Mouse (Mus musculus): Measurements from ENCODE around the gene Plxna4.

Plxna4 gene

DNA sequence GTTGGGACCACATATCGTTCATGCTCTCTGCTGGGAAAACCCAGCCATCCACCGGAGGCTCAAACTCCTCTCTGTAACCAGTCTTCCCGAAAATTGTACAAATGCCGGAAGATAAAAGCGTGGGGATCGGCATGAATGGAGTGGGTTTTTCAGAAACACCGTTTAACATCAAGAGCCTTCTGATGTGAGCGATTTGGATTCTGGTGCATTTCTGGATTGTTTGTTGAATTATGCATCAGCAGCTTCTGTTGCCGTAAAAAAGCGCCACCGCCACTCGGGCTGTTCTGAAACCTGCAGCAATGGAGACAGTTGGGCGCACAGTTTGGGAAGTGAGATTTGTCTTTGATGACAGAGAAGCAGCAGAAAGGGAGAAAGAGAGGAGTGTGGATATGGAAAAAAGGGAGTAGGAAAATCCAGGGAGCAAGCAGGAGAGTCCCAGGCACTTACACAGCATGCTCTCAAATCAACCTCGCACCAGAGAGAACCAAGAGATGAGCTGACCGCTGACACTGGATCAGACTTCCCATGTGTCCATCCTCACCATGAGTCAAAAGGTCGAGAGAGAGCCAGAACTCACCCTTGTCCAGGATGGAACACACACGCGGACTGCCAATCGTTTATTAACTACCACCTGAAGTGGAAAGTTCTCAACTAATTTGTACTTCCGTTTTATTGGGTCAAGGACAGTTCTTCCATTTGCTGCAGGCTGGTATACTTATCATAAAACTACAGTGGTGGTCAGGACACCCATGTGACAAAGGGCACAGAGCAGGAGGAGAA is 181.5 kb downstream of the Plxna4 start:
- no peak for DNase-seq (ENCODE audit: low spot score)

DNA sequence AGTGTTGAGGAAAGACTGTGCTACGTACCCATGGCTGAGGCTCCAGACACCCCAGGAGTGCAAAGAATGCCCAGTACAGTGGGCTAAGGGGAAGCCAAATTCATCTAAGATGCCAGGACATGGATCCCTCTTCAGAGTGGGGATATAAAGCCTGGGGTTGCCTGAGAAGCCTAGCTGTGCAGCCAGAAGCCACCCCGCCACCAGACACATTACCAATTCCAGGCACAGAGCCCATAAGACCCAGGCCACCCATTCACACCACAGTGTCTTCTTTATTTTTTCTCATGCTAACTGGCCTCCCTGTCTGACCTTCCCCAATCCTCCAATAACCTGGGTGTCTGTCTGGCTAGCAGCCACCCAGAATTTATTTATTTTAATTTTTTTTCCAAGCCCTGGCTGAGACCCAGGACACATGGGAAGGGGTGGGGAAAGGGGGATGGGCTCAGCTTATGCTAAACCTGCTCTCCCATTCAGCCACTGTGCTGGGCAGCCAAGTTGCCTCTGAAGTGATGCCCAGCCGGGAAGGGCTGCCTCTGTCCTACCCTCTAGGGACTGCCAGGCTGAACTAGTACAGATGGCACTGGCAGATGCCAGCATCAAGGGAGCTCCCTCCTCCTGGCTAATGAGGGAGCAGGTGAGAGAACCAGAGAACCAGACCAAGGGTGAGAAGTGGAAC is 185.3 kb downstream of the Plxna4 start:
- DNase-seq (ENCODE audit: low spot score): no peak

DNA sequence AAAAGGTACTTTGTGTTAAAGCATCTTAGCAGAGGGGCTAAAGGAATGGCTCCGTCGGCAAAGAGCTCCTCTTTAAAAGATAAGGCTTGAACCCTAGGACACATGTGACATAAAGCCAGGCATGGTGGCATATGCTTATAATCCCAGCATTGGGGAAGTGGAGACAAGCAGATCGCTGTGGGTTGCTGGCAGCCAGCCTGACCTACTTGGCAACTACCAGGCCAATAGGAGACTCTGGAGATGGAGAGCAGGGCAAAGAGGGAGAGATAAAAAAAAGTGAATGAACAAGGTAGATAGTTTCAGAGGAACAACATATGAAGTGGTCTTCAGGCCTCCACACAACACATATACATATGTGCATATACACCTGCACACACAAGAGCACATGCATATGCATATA is 189.7 kb downstream of the Plxna4 start:
- DNase-seq (ENCODE audit: low spot score): no peak

DNA sequence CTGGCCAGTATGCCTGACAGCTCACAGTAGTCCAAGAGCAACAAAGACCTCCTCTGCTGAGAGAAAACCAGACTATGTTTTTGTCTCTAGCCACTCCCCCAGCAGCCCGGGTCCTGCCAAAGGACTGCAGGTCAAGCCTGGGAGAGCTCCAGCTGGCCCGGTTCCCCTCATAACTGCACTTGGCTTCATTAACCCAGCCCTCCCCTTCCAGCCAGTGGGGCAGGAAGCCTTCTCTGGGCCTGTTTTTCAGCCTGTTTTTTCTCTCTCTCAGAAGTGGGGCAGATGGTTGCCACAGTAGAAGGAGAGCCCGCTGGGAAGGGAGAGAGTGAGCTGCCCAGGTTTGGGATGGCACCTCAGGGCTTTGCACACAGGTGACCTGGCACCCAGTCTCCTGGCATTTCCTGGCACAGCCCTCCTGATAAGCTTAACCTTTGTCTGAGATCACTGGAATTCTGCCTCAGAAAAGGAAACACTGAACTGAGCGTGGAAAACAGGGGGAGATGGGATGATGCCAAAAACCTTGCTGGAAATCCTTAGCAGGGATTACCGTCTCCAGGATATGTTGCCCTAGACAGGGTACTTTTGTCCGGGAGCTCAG is 190.8 kb downstream of the Plxna4 start:
- DNase-seq (ENCODE audit: low spot score): peak; percentile 86

DNA sequence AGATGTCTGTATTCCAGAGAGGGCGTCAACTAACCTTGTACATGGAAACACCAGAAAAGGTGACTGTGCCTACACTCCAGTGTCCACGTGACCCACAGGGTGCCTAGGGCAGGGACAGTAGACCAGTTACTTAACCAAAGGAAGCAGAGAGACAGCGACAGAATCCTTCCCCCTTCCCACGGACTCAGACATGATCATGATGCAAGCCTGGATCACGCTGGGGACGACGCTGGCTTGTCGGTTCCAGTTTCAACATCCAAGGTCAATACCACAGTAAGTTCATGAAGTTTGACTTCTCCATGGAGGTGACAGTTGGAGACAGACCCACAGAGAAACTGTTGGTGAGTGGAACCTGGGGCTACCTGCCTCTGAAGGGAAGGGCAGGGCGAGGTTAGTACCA is 192.6 kb downstream of the Plxna4 start:
- DNase-seq (ENCODE audit: low spot score): no peak

DNA sequence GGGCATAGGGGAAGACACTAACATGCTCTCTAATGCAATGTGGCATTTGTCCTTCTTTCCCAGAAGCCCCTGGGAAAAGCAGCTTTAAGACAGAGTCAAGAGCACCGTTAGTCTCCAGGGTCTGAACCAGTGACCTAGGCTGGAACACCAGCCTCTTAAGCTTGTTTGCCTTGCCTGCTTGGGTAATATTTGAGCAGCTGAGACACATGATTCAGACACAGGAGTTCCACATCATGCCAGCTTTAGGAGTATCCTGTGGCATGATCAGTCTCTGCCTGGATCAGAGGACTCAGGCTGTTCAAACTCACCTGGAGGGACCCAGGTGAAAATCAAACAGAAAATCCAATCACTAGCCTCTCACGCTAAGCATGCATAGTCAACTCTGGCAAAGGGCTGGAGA is 195.7 kb downstream of the Plxna4 start:
- DNase-seq (ENCODE audit: low spot score): no peak

DNA sequence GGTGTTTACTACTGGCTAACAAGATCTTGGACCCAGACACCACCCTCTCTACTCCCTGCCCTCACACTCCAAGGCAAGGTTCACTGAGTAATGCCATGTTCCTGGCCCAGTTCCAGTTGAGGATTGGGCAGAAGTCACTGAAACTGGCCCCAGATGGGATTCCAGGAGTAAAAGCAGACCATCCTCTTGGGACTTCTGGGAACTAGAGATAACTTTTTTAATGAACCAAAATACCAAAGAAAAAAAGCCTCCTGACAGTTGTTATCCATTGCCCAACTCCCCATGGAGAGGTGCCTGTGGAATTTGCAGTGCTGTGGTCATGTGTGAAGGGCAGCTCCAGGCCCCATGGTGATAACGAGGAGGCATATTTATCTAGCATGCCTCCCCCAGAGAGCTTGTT is 199.7 kb downstream of the Plxna4 start:
- peak; percentile 73 for DNase-seq (ENCODE audit: low spot score)

DNA sequence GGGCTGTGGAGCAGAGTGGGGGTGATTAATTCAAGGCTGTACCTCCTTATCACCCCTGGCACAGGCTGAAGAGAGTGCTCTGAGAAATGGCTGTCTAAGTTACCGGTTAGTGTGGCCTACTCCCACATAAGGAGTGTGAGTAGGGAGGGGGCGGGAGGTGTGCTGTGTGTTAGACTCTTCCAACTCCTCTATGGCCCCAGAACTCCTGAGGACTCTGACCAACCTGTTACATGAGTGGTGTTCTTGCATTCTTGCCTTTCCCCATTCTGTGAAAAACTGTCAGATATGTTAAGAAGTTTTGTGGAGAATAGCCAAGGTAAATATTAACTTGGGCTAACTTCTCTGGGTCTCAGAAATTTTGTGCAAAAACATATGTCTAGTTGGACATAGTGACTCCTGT is 201.1 kb downstream of the Plxna4 start:
- DNase-seq (ENCODE audit: low spot score): peak; percentile 39

DNA sequence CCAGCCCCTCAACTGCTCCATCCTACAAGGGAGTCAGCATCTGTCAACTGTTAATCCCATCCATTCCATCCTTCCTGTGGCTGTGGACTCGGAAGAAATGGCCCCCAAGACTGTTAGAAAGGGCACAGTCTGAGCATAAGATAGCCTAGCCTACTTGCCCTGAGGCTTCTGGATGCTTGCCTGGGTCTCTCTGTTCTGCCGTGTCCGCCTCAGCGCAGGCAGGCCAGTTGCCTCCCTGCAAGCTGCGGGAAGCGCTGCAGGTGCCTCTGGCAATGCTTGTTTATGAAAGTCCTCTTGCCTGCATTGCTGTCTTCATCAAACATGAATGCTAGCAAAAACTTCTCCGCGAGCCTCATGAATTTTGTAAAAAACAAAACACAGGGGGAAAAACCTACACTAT is 203.1 kb downstream of the Plxna4 start:
- DNase-seq (ENCODE audit: low spot score): no peak

DNA sequence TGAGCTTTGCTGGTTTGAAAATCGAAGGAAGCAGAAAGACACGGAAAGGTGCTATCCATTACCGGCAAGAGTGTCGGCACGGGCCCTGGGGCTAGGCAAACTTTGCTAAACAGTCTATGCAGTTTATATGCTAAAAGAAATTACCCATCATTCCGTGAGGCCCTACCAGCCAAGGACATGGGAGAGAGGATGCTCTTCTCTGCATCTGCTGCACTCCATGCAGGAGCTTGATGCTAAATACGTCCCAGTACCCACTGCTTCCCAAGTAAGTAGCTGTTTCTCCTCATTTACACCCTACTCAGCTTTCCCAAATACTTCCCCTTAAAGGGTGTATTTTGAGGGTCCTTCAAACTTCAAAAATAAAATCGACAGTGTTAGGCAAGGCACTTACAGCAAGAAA is 203.6 kb downstream of the Plxna4 start:
- DNase-seq (ENCODE audit: low spot score): no peak

DNA sequence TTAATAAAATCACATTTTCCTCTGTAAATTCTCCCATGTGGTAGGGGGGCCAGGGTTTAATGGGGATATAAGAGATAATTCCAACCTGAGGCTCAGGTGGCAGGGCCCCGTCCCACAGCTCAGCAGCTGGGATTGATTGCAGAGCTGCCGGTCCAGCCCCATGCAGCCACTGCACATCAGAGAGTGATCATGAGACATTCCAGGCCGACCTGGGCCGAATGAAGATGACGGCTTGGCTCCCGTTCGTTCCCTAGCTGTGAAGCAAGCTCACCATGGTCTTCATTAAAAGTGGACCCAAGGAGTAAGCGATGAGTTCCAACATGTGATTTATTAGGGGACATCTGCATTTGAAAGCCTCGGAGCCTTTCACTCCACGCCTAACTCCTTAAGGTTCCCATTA is 206.5 kb downstream of the Plxna4 start:
- DNase-seq (ENCODE audit: low spot score): no peak

DNA sequence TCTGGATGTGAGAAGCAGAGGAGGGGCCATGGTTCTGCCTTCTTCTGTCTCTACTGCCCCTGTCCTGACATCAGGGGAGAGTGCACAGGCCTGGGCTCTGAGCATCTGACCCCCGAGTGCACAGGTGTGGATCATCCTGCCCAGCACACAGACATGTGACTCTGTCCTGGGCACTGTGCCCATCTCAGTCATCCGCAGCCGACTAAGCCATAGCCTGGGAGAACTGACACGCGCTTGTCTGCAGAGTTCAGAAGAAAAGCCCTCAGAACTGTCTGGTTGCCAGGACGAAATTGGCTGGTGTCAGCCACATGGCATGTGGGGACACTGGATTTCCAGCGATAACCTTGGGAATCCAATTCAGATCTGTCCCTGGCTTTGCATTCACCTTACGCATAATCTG is 210.8 kb downstream of the Plxna4 start:
- peak; percentile 12 for DNase-seq (ENCODE audit: low spot score)

DNA sequence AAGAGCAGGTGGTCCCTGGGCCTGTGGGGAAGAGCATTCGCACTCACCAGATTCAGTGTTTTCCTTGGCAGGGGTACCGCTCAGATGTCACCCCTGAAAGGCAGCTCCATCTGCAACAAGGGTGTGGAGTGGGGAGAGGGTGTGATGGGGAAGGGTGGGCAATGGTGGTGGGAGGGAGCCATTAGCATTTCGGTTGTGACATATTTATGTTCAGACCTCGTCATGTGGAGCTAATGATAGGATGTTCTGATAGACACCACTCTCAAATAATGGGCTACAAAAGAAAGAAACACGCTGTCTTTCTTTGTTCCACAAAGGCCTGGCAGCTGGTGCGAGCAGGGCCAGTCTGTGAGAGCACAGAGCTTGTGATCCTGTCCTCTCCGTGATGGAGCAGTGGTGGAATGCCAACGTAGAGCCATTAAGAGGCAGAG is 214.0 kb downstream of the Plxna4 start:
- DNase-seq (ENCODE audit: low spot score): no peak

DNA sequence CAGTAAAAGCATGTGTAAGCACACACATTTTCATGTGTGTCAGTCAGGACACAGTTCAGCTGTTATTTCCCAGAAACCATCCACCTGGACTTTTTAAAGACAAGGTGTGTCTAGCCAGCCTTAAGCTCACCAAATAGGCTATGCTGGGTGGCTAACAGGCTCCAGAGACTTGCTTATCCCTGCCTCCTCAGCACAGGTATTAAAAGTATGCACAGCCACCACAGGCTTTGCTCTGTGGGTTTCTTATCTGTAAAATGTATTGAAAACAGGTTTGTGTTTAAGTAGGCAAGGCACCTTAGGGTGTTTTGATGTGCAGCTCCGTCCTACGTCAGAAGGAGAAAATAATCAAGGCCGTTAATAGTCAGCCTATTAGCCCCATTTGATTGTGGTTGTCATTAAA is 218.9 kb downstream of the Plxna4 start:
- DNase-seq (ENCODE audit: low spot score): no peak

DNA sequence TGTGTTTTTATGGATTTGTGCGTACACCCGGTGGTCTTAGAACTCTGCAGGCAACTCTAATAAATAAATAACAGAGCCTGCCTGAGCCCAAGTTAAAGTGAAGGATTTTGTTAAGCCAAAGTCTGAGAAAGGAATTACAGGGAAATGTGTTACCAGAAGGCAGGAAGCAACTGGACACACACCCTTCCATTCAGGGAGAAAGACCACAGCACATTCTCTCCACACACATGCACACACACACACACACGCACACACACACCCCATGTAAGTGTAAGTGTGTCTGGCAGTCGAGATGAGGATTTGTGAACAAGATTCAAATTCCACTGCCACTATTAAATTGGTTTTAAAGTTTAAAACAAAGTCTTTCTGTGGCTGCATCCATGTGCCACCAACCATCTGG is 219.6 kb downstream of the Plxna4 start:
- DNase-seq (ENCODE audit: low spot score): no peak

DNA sequence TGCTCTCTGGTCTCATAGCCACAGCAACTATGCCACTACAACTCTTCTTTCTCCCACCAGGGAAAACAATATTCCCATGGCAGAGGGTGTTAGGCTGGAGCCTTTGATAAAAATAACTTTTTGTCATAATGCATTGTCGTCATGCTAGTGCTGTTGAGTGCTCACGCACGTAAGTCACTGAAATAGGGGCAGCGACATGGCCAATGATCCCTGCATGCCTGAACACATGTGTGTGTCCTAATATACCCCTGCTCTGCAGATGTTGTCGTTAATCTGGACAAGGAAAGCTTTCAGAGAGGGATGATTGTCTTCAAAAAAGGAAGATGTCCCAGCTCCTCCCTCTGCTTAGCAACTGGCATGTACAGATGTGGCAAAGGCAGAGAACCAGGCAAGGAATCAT is 223.1 kb downstream of the Plxna4 start:
- DNase-seq (ENCODE audit: low spot score): no peak

DNA sequence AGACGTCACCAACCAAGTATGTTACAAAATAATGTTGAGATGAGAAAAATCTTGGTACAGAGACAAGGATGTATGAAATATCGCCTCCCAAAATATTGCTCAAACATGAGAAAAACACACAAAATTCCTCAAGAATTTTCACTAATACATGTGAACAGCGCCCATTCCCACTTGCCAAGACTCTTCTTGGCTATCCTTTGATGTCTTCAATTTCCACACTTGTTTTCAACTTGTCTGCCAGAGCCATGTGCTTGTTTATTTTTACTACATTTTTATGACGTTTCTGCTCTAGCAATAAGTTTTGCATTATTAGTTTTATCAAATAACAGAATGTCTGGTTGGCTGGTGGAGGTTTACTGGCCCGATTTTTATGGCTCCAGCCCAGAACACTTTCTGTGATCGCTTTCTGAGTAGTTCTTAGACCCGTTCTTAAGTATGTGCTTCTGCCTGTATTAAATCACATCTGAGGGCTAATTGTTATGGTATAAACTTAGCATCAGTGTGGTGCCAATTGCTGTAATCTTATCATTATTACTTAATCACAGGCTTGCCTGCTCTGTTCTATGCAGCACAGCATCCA is 224.4 kb downstream of the Plxna4 start:
- no peak for DNase-seq (ENCODE audit: low spot score)

DNA sequence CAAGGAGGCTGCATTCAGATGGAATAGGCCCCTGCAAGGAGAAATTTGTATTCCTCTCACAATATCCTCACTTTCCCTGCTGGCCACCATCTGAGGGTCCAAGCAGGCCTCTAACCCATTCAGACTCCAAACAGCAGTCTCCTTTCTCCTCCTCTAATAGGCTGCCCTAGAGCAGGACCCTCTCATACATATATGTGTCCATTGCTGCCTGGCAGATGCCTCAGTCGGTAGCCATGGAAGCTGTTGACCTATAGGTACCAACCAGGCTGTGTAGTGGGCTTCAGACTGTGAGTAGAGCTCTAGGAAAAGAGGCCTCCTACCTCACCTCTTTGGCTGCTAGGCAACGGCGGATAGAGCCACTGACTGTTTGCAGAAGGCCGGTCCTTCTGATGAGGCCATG is 225.6 kb downstream of the Plxna4 start:
- no peak for DNase-seq (ENCODE audit: low spot score)

DNA sequence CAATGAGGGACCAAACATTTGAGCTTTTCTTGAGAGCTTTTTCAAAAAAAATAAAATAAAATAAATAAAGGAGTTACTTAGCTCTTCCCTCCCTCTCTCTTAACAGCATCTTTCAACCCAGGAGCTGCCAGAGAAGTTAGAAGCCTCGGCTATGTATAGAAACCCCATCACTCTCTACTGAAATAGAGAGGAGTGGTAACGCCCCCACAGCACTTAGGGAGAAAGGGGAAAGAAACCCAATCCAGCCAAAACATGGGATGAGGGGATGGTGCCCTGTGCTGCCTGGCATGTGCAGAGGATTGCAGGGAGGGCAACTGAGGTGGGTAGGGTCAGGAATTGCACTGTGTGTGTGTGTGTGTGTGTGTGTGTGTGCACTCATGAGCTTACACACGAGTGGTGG is 228.3 kb downstream of the Plxna4 start:
- DNase-seq (ENCODE audit: low spot score): no peak

DNA sequence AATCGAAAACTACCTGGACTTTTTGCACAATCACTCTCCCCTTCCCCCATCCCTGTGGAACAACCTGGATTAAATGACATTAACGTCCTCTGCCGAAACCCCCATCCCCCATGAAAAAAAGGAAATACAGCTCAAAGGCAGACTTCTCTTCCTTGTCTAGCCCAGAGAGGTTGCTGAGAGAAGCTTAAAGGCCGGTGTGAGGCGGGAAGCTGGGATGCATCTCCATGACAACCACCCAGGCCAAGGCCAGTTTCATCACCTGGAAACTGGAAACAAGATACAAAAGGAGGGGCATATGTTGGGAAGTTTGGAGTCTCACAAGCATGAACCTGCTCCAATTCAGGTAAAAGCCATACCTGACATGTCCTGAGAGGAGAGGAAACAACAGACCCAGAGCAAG is 230.5 kb downstream of the Plxna4 start:
- no peak for DNase-seq (ENCODE audit: low spot score)

DNA sequence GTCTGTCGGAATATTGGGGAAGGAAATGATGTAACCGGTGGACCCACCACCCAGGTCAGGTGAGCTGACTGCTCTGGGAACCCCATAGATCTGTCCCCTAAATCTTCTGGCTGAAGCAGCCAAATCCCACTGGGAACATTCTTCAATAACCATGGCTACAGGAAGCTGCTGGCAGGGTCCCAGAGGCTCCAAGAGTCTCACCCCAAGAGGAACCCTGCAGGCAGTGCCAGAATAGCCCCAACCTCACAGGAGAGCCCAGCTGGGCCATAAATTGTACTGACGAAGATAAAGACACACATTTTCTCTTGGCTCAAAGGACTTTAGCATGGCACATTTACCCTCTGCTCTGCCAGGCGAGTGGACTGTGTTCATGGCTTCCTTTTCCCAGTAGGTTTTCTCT is 232.4 kb downstream of the Plxna4 start:
- DNase-seq (ENCODE audit: low spot score): no peak

DNA sequence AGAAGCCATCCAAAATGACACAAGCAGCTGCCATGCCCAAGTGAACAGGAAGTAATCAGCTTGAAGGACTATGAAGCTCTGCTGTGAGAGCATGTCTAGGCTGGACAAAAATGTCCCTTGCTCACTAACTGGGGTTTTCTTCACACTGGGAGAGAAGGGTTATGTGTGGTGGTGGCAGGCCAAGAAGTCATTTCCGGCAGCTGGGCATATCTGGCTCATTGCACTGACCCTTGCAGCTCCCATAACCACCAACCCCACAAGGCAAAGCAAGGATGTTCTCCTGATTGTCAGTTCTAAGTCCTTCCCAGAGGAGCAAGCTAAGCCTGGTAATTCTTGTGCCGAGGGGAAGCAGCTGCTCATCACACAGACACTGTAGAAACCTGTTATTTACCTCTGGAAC is 239.0 kb downstream of the Plxna4 start:
- no peak for DNase-seq (ENCODE audit: low spot score)

DNA sequence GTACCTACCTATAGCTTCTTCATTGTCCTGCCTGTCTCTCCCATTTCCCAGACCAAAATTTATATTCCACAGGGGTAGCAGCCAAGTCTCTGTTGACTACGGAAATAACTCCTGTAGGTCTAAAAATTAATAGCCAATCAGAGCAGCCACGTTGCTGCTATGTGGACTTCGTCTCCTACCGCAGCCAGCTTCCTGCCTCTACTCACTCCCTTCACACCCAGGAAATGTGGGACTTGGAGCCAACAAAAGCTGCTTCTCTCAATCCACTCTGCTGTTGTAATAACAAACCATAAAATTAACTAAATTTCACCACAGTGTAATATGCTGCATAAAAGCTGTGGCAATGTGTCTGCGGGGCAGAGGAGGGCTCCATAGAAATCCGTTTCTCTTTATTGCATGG is 239.9 kb downstream of the Plxna4 start:
- DNase-seq (ENCODE audit: low spot score): no peak

All from ovary, adult 18-20 months (tissue).